Mouse (Mus musculus): ENCODE results near the gene Rpl18. TPM values are rescaled to one million over a fixed set of nuclear protein-coding genes. Genes with fewer than 3 reads are reported as not detected.

The Rpl18 gene
- total and polyA plus RNA-seq, 2 experiments from 2014 or later, result 535 to 1,175 TPM

DNA sequence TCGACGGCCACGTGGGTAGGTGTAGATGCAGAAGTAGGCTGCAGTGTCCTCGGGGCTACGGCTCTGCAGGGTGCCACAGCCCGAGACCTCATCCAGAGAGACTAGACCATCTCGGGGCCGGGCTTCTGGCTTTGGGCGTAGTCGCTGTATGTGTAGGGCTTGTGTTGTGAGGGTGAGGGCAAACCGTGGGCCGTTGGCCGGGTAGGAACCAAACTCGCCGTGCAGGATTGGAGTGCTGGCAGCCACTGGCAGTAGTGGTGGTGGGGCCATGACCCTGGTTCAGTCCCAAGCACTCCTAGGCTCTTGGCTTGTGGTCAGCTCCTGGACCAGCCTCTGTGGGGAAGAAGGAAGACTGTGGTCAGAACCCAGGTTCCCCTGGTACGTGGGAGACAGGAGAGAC lies 1.9 kb upstream of the Rpl18 start:
- Histone ChIP-seq H3K9ac (replicated peaks; ENCODE audit: low read length) (no peak overlapping the region), H3K4me3 (ENCODE audit: low read length) (no peak overlapping the region), H3K27ac (no peak overlapping the region), H3K9me3 (ENCODE audit: low read length) (no peaks in the 10 kb centered on the region), H3K4me1 (ENCODE audit: insufficient read depth, low read length) (peaks cover 32% of the 10 kb centered on the region), H3K27me3 (ENCODE audit: insufficient read depth, low read length) (no peaks in the 10 kb centered on the region), H3K4me2 (ENCODE audit: low read depth, low read length) (no peak overlapping the region), H3K36me3 (ENCODE audit: insufficient read depth, low read length) (peaks cover 27% of the 10 kb centered on the region)
- no peak for ATAC-seq
- WGBS, result 91% methylated on average over 16 of the region's 16 CpGs
- DNase-seq (ENCODE audit: low spot score), result no peak
- no peak for TF ChIP-seq CTCF (IDR thresholded peaks at IDR 0.05; ENCODE audit: low read depth)

DNA sequence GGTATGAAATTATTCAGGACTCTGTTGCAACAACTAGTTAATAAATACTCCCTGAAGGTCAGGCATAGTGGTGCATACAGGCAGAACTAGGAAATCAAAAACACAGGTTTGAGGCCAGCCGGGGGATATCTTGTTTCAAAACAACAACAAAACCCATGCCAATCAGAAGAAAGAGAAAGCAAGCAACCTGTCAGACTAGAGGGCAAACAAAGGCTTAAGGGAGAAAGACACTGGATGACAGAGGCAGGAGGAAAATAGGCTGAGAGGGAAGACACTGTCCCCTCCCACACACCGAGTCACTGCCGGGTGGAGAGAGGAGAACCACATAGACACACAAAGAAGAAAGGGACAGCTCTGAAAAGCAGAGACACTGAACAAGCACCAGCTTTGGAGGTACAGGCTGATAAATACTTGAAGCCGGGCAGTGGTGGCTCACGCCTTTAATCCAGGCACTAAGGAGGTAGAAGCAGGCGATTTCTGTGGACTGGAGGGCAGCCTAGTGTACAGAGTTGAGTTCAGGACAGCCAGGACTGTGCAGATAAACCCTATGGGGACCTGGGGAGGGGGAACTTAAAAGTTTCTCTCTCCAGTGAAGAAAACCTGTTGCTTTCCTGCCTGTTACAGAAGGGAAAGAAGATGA lies 1.3 kb upstream of the Rpl18 start:
- peak overlapping the region; percentile 65 for H3K4me3 ChIP-seq (ENCODE audit: low read length)
- no peak overlapping the region for H3K27ac ChIP-seq
- H3K9ac ChIP-seq (replicated peaks; ENCODE audit: low read length), result peak overlapping the region; percentile 70; the same call in 1 of the 2 replicates
- DNase-seq (ENCODE audit: low spot score) (no peak), ATAC-seq (no peak)
- peak overlapping the region; percentile 93 for H3K4me2 ChIP-seq (ENCODE audit: low read depth, low read length)
- peaks cover 27% of the 10 kb centered on the region for H3K36me3 ChIP-seq (ENCODE audit: insufficient read depth, low read length)
- peaks cover 29% of the 10 kb centered on the region for H3K4me1 ChIP-seq (ENCODE audit: insufficient read depth, low read length)
- TF ChIP-seq CTCF (IDR thresholded peaks at IDR 0.05; ENCODE audit: low read depth), result no peak
- 84% methylated on average over 6 of the region's 6 CpGs for WGBS
- no peaks in the 10 kb centered on the region for H3K9me3 ChIP-seq (ENCODE audit: low read length)
- H3K27me3 ChIP-seq (ENCODE audit: insufficient read depth, low read length), result no peaks in the 10 kb centered on the region

DNA sequence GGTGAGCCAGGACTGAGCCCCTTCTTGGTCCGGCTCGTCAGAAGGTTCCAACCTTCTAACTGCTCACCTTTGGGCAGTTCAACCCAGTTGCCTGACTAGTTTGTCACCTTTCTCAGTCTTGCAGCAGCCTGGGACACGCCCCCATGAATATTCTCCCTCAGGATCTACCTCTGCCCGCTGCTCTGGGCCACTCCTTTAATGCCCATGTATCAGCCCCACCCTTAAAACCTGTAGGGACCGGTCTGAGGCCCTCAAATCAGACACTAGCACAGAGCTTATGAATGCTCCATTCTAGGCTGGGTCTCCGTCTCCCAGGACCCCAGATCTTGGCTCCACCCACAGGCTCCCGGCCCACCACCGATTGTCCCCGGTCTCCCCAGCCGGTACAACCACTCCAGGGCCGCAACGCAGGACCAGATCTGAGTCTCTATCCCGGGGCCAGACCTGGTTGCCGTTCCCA lies 597 bp upstream of the Rpl18 start:
- Histone ChIP-seq H3K9ac (replicated peaks; ENCODE audit: low read length) (peak overlapping the region; percentile 70), H3K4me1 (ENCODE audit: insufficient read depth, low read length) (peaks cover 30% of the 10 kb centered on the region), H3K4me2 (ENCODE audit: low read depth, low read length) (peak overlapping the region; percentile 93), H3K27ac (peak overlapping the region; percentile 62; the same call in 1 of the 2 replicates), H3K36me3 (ENCODE audit: insufficient read depth, low read length) (peaks cover 29% of the 10 kb centered on the region), H3K27me3 (ENCODE audit: insufficient read depth, low read length) (no peaks in the 10 kb centered on the region), H3K9me3 (ENCODE audit: low read length) (no peaks in the 10 kb centered on the region), H3K4me3 (ENCODE audit: low read length) (peak overlapping the region; percentile 65)
- no peak for TF ChIP-seq CTCF (IDR thresholded peaks at IDR 0.05; ENCODE audit: low read depth)
- WGBS, result 10% methylated on average over 14 of the region's 14 CpGs
- ATAC-seq (no peak), DNase-seq (ENCODE audit: low spot score) (peak; percentile 6)

DNA sequence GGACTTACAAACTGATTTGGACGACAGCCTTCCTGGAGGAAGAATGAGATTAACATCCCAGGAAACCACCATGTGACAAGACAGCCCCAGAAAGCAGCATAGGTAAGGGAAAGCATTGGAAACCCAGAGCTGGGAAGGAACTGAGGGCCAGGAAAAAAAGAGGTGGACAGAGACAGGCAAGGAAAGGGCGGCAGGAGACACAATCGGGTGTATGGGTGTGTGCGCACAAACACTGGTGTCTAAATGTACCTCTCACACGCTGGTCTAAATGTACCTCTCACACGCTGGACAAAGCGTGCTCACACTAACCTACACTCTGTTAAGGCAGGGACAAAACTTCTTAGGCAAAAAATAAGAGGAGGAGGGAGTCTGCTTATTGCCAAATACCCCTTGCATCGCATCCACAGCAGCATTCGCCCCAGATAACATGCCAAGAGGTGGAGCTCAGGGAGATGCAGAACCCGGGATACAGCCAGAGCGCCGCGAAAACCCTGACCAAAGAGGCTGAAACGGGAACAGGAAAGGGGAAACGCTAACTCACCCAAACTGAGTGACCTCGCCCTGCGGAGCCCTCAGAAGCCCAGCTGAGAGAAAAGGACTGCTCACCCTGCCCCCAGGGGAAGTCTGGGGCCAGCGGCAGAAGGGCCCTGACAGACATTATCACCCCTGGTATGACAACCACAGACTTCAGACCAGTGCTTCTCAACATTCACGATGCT lies 643 bp downstream of the Rpl18 start:
- 84% methylated on average over 19 of the region's 19 CpGs for WGBS
- H3K4me2 ChIP-seq (ENCODE audit: low read depth, low read length), result peak overlapping the region; percentile 93
- no peak for TF ChIP-seq CTCF (IDR thresholded peaks at IDR 0.05; ENCODE audit: low read depth)
- peaks cover 36% of the 10 kb centered on the region for H3K36me3 ChIP-seq (ENCODE audit: insufficient read depth, low read length)
- no peaks in the 10 kb centered on the region for H3K9me3 ChIP-seq (ENCODE audit: low read length)
- peak overlapping the region; percentile 70; the same call in 1 of the 2 replicates for H3K9ac ChIP-seq (replicated peaks; ENCODE audit: low read length)
- peaks cover 27% of the 10 kb centered on the region for H3K4me1 ChIP-seq (ENCODE audit: insufficient read depth, low read length)
- peak overlapping the region; percentile 65 for H3K4me3 ChIP-seq (ENCODE audit: low read length)
- H3K27ac ChIP-seq, result peak overlapping the region; percentile 69; the same call in 1 of the 2 replicates
- no peaks in the 10 kb centered on the region for H3K27me3 ChIP-seq (ENCODE audit: insufficient read depth, low read length)
- DNase-seq (ENCODE audit: low spot score) (no peak), ATAC-seq (no peak)

DNA sequence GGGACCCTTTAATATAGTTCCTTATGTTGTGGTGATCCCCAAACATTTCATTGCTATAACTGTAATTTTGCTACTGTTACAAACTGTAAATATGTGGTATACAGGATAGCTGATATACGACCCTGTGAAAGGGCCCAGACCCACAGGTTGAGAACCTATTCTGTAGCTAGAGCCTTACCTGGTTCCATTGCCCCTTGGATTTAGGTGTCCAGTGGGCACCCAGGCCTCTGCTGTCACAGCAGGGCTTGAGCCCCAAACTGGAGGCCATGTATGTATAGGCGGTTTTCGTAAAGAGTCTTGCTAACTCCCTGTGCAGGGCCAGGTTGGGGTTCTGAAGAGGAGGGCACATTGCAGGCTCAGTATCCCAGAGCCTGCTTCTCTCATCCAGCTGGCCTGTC lies 1.2 kb downstream of the Rpl18 start:
- peaks cover 27% of the 10 kb centered on the region for H3K4me1 ChIP-seq (ENCODE audit: insufficient read depth, low read length)
- no peak overlapping the region for H3K27ac ChIP-seq
- 89% methylated on average over 3 of the region's 3 CpGs for WGBS
- no peak for DNase-seq (ENCODE audit: low spot score)
- no peaks in the 10 kb centered on the region for H3K9me3 ChIP-seq (ENCODE audit: low read length)
- H3K4me2 ChIP-seq (ENCODE audit: low read depth, low read length), result peak overlapping the region; percentile 85
- H3K4me3 ChIP-seq (ENCODE audit: low read length), result peak overlapping the region; percentile 82; the same call in 1 of the 2 replicates
- no peak overlapping the region for H3K9ac ChIP-seq (replicated peaks; ENCODE audit: low read length)
- H3K36me3 ChIP-seq (ENCODE audit: insufficient read depth, low read length), result peaks cover 38% of the 10 kb centered on the region
- ATAC-seq, result no peak
- H3K27me3 ChIP-seq (ENCODE audit: insufficient read depth, low read length), result no peaks in the 10 kb centered on the region
- no peak for TF ChIP-seq CTCF (IDR thresholded peaks at IDR 0.05; ENCODE audit: low read depth)

DNA sequence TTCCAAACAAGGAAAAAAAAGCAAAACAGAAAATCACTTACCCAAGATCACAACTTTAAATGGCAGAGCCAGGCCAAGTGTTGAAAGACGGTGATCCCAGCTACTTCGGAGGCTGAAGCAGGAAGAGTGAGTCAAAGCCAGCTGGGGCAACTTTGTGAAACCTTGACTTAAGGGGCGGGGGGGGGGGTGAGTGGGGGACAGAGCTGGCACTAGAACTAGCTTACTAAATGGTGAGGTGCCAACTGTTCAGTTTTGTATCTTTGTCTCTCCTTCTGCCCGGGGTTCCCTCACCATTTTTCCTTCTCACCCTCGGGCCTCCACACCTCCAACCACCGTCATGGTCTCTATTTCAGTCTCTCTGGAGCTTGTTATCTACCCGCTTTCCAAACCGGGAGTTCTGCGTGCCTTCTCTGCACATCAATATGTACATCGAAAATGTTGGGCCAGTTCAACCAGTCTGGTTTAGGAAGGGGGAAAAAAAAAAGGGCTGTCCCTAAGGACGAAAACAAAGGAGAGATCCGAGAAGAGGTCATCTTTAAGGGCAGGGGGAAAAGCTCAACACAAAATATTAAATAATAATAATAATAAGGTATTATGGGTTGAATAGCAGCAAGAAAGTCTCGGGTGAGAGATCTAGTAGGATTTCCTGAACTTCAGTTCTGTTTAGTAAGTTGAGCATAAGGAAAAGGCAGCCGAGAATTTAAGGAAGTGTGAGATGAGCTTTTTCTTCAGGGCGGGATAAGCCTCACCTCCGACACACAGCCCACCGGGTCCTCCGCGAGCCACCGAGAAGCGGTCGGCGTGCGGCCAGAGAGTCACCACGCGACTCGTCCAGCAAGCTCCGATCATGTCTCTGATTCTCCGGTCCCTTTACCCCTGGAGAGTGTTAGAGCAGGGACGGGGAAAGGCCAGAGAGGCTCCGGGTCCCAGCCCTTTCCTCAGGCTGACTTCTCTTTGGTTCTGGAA lies 2.0 kb downstream of the Rpl18 start:
- TF ChIP-seq CTCF (IDR thresholded peaks at IDR 0.05; ENCODE audit: low read depth), result no peak
- Histone ChIP-seq H3K27ac (peak overlapping the region; percentile 93), H3K9ac (replicated peaks; ENCODE audit: low read length) (peak overlapping the region; percentile 94), H3K27me3 (ENCODE audit: insufficient read depth, low read length) (no peaks in the 10 kb centered on the region), H3K4me3 (ENCODE audit: low read length) (peak overlapping the region; percentile 82), H3K4me1 (ENCODE audit: insufficient read depth, low read length) (peaks cover 27% of the 10 kb centered on the region), H3K36me3 (ENCODE audit: insufficient read depth, low read length) (peaks cover 32% of the 10 kb centered on the region), H3K9me3 (ENCODE audit: low read length) (no peaks in the 10 kb centered on the region), H3K4me2 (ENCODE audit: low read depth, low read length) (peak overlapping the region; percentile 85)
- ATAC-seq, result peak; percentile 30
- 10% methylated on average over 31 of the region's 31 CpGs for WGBS
- DNase-seq (ENCODE audit: low spot score), result no peak
